Mouse (Mus musculus): ENCODE results near the gene Adgrb3. TPM values are rescaled to one million over a fixed set of nuclear protein-coding genes. Genes with fewer than 3 reads are reported as not detected.

The Adgrb3 gene
- total RNA-seq (2014; rRNA removed; ENCODE audit: low replicate concordance) (2.9 TPM in 1 of 2 replicates, not detected in the other), polyA plus RNA-seq (2015; fragmentation: Nextera tagmentation; extraction: Ambion mirVana) (0.07 and 0.10 TPM in 2 replicates)

DNA sequence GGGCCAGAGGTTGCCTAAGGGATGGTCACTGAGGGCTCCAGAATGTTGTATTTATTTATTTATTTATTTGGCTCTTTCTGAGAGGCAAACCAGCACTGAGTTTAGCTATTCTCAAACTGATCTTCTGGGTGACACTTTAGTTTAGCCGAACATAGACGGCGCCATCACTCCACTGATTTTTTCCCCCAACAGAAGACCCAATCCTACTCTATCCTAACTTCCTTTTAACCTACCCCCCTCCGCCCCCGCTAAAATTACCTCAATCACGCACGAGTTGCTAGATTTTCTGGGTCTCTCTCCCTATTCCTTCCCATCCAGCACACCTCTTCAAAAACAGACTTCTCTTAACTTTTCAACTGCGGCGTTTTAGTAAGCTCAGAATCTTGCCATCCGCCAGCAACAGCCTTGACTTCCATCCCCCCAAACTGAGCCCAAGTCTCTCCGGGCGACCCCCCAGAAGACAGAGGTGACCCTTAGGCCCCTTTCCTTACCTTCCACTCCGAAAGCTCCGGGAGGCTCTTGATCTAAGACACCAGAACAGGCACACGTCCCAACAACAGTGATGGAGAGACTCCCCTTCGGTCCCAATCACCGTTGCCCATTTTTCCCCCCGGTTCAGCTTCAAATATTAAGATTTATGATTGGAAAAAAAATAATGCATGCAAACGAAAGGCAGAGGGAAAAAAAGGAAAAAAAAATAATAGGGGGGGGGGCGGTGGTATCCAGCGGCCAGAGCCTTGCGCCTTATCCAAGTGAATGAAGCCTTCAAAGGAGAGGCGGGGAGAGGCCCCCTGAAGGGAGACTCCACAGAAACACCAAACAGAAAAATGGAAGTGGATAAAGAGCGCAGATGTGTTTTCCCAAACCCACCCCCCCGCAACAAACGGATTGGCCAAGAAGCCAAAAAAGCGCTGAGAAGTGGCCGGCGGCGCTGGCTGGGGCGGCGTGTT, at the start of gene Adgrb3:
Adgrb3 (minus strand) TSS at position 737 of the 950 bp plus-strand sequence.
- peak within 1 kb of the TSS; percentile 91 for H3K4me2 ChIP-seq (ENCODE audit: low read depth, low read length)
- ATAC-seq (ENCODE audit: insufficient read depth, low read depth) (no peak), DNase-seq (ENCODE audit: low spot score) (no peak)
- peaks cover 5% of the 10 kb centered on the region; the same call in 1 of the 2 replicates for H3K4me1 ChIP-seq (ENCODE audit: control insufficient read depth, insufficient read depth)
- H3K27me3 ChIP-seq (ENCODE audit: control insufficient read depth, insufficient read depth, low read length), result peaks cover 37% of the 10 kb centered on the region
- H3K9me3 ChIP-seq (replicated peaks; ENCODE audit: control insufficient read depth, low read length), result no peaks in the 10 kb centered on the region
- H3K9ac ChIP-seq (replicated peaks; ENCODE audit: low read depth, low read length), result 0 out of 2 replicates have a peak within 1 kb of the TSS, but pooled peaks have one; percentile 15
- H3K36me3 ChIP-seq (replicated peaks; ENCODE audit: control insufficient read depth, insufficient read depth, low read length), result no peaks in the 10 kb centered on the region
- no peak for TF ChIP-seq EP300 (IDR thresholded peaks at IDR 0.05; ENCODE audit: low read depth)
- no peak for TF ChIP-seq CTCF (IDR thresholded peaks at IDR 0.05; ENCODE audit: low read depth)
- H3K27ac ChIP-seq (ENCODE audit: low read depth), result no peak within 1 kb of the TSS
- peak within 1 kb of the TSS; percentile 51 for H3K4me3 ChIP-seq (ENCODE audit: low read depth, low read length)
- WGBS, result 7% methylated on average over 29 of the region's 32 CpGs

DNA sequence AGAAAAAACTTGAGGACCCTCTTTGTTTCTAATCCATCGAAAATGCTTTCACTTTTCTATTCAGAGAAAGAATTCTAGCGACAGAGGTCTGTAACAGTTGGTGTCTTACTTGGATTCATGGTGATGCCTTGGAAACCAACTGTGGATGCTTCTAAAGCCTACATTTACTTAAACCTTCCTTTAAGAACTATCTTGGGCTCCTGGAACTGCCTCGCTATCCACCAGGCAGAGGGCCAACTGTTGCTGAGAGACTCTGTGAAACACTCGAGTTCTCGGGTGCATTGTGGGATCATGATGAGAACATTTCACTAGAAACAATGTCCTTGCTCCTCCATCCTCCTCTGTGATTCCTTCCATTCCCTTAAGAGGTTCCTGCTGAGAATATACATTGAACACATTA, 48.0 kb upstream of the Adgrb3 start:
- Histone ChIP-seq H3K36me3 (replicated peaks; ENCODE audit: control insufficient read depth, insufficient read depth, low read length) (no peaks in the 10 kb centered on the region), H3K9me3 (replicated peaks; ENCODE audit: control insufficient read depth, low read length) (no peaks in the 10 kb centered on the region), H3K4me1 (ENCODE audit: control insufficient read depth, insufficient read depth) (no peaks in the 10 kb centered on the region), H3K9ac (replicated peaks; ENCODE audit: low read depth, low read length) (no peak overlapping the region), H3K27ac (ENCODE audit: low read depth) (no peak overlapping the region), H3K4me3 (ENCODE audit: low read depth, low read length) (no peak overlapping the region), H3K4me2 (ENCODE audit: low read depth, low read length) (no peak overlapping the region), H3K27me3 (ENCODE audit: control insufficient read depth, insufficient read depth, low read length) (no peaks in the 10 kb centered on the region)
- 59% methylated on average over 5 of the region's 5 CpGs for WGBS
- no peak for TF ChIP-seq EP300 (IDR thresholded peaks at IDR 0.05; ENCODE audit: low read depth)
- TF ChIP-seq CTCF (IDR thresholded peaks at IDR 0.05; ENCODE audit: low read depth), result no peak
- no peak for DNase-seq (ENCODE audit: low spot score)
- ATAC-seq (ENCODE audit: insufficient read depth, low read depth), result no peak

DNA sequence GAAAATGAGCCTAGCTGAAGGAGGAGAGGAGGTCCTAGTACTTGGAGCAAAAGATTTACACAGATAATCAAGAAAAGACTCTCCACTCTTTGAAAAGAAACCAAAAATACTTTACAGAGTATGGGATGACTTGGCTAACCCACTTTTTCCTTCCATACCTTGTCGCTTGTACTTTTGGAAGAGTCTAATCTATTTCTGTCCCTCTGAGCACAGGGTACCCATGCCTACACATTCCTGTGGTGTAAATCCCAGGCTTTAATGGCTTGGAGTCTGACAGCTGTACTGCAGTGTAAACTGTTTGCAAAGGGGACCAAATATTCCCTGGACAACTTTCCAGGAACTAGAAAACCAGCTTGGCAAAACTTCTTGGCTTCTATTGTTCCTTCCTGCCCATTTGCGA, 28.0 kb upstream of the Adgrb3 start:
- no peak for DNase-seq (ENCODE audit: low spot score)
- ATAC-seq (ENCODE audit: insufficient read depth, low read depth), result no peak
- no peaks in the 10 kb centered on the region for H3K9me3 ChIP-seq (replicated peaks; ENCODE audit: control insufficient read depth, low read length)
- no peak overlapping the region for H3K27ac ChIP-seq (ENCODE audit: low read depth)
- no peaks in the 10 kb centered on the region for H3K27me3 ChIP-seq (ENCODE audit: control insufficient read depth, insufficient read depth, low read length)
- WGBS, result 71% methylated on average over 2 of the region's 2 CpGs
- TF ChIP-seq EP300 (IDR thresholded peaks at IDR 0.05; ENCODE audit: low read depth) (no peak), CTCF (IDR thresholded peaks at IDR 0.05; ENCODE audit: low read depth) (no peak)
- no peak overlapping the region for H3K4me2 ChIP-seq (ENCODE audit: low read depth, low read length)
- H3K4me3 ChIP-seq (ENCODE audit: low read depth, low read length), result no peak overlapping the region
- no peak overlapping the region for H3K9ac ChIP-seq (replicated peaks; ENCODE audit: low read depth, low read length)
- H3K4me1 ChIP-seq (ENCODE audit: control insufficient read depth, insufficient read depth), result no peaks in the 10 kb centered on the region
- no peaks in the 10 kb centered on the region for H3K36me3 ChIP-seq (replicated peaks; ENCODE audit: control insufficient read depth, insufficient read depth, low read length)

DNA sequence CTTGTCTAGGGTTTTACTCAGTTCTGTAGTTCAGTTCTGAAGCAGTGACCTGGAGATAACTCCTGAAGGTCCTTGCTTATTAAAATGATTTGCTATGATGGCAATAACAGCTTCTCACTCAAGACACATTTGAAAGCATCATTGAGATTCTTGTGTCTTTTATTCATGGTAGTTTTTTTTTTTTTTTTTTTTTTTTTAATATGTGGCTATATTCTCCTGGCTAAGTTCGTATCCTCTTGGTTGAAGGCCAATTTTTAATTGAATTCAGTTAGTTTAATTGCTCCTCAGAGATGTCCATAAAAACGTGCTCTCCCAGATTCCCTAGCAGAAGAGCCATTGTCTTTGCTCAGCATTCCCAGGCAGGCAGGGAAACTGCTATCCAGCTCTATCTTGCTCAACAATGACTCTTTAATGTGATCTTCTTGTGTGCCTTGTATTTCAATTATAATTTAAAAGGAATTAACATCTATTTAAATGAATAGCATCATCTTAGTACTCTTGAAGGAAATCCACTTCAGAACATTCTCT, 25.0 kb upstream of the Adgrb3 start:
- H3K4me1 ChIP-seq (ENCODE audit: control insufficient read depth, insufficient read depth), result no peaks in the 10 kb centered on the region
- ATAC-seq (ENCODE audit: insufficient read depth, low read depth) (no peak), DNase-seq (ENCODE audit: low spot score) (no peak)
- 59% methylated on average over 2 of the region's 2 CpGs for WGBS
- no peaks in the 10 kb centered on the region for H3K36me3 ChIP-seq (replicated peaks; ENCODE audit: control insufficient read depth, insufficient read depth, low read length)
- H3K4me3 ChIP-seq (ENCODE audit: low read depth, low read length), result no peak overlapping the region
- no peaks in the 10 kb centered on the region for H3K9me3 ChIP-seq (replicated peaks; ENCODE audit: control insufficient read depth, low read length)
- no peak overlapping the region for H3K27ac ChIP-seq (ENCODE audit: low read depth)
- TF ChIP-seq EP300 (IDR thresholded peaks at IDR 0.05; ENCODE audit: low read depth), result no peak
- no peak for TF ChIP-seq CTCF (IDR thresholded peaks at IDR 0.05; ENCODE audit: low read depth)
- H3K4me2 ChIP-seq (ENCODE audit: low read depth, low read length), result no peak overlapping the region
- H3K27me3 ChIP-seq (ENCODE audit: control insufficient read depth, insufficient read depth, low read length), result no peaks in the 10 kb centered on the region
- no peak overlapping the region for H3K9ac ChIP-seq (replicated peaks; ENCODE audit: low read depth, low read length)

DNA sequence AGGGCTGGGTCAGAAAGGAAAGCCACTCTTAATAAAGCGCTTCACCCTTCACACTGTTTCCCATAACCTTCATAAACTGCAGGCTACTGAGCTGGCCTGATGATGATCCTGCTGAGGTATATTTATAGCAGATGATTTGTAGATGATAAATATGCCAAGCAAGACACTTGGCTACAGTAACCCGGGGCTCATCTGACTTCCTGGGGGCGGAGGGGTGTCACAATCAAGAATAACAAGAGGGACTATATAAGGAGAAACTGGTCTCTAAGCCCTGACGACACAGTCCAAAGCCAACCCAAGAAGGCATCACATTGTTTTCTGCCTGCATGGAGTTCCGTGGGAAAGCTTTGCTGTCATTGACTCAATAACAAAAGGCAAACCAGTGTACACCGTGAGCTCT, 2.8 kb upstream of the Adgrb3 start:
- Histone ChIP-seq H3K27ac (ENCODE audit: low read depth) (no peak overlapping the region), H3K4me1 (ENCODE audit: control insufficient read depth, insufficient read depth) (peaks cover 5% of the 10 kb centered on the region; the same call in 1 of the 2 replicates), H3K4me2 (ENCODE audit: low read depth, low read length) (no peak overlapping the region), H3K36me3 (replicated peaks; ENCODE audit: control insufficient read depth, insufficient read depth, low read length) (no peaks in the 10 kb centered on the region), H3K9me3 (replicated peaks; ENCODE audit: control insufficient read depth, low read length) (no peaks in the 10 kb centered on the region), H3K4me3 (ENCODE audit: low read depth, low read length) (no peak overlapping the region), H3K9ac (replicated peaks; ENCODE audit: low read depth, low read length) (no peak overlapping the region), H3K27me3 (ENCODE audit: control insufficient read depth, insufficient read depth, low read length) (peaks cover 35% of the 10 kb centered on the region)
- TF ChIP-seq CTCF (IDR thresholded peaks at IDR 0.05; ENCODE audit: low read depth) (no peak), EP300 (IDR thresholded peaks at IDR 0.05; ENCODE audit: low read depth) (no peak)
- 58% methylated on average over 6 of the region's 6 CpGs for WGBS
- DNase-seq (ENCODE audit: low spot score) (no peak), ATAC-seq (ENCODE audit: insufficient read depth, low read depth) (no peak)

Measured in heart, postnatal 0 days (tissue).